Mouse (Mus musculus): ENCODE results near the gene Ces2f.
"Not testable (repeated sequence)": the region's sequence is repeated elsewhere in the genome, so short reads cannot be mapped to it uniquely, and the experiment has no call there.

Ces2f gene

DNA sequence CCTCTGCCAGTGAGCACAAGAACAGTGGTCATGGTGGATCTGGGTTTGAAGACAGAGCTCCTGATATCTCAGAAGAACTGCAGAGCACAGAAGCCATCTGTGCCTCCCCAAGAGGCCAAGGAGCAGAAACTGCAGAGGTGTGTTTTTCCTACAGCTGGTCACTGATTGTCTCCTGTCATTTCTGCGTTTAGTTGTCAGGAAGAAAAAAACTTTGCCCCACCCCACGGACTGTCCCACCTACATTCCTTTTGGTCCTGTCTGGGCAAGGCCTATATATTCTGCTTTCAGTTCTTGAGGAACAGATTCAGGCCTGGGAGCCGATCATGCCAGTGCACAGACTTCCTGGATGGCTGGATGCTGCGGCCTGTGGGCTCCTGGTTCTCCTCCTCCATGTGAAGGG lies at the start of gene Ces2f:
Gene Ces2f, plus strand, starts transcription at position 301 of the 400 bp plus-strand sequence.
- no peak for DNase-seq

DNA sequence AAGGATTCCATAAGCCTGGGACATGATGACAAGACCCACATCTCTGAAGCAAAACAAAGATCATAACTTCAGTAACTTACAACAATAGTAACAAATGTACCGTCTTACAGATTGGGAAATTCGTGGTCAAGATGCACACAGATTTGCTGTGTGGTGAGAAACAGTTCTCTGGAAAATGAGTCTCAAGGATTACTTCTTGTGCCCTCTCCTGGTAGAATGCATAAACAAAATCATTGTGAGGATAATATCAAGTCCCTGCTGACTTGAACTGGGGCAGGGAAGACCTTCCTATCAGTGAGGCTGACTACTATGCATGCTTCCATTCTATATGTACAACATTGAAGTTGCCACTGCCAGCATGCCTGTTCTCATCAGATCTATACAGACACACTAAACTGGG lies 45.4 kb upstream of the Ces2f start:
- DNase-seq = no peak

DNA sequence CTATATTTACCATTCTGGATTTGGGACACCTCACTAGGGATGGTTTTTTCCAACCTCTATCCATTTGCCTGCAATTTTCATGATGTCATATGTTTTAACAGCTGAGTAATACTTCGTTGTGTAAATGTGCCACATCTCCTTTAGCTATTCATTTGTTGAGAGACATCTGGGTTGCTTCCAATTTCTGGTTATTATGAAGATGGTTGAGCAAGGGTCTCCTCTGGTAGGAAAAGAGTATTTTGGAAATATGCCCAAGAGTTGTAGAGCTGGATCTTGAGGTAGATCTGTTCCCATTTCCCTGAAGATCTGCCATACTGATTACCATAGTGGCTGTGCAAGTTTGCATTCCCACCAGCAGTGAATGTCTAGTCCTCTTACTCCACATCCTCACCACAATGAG lies 40.0 kb upstream of the Ces2f start:
- no peak for DNase-seq

DNA sequence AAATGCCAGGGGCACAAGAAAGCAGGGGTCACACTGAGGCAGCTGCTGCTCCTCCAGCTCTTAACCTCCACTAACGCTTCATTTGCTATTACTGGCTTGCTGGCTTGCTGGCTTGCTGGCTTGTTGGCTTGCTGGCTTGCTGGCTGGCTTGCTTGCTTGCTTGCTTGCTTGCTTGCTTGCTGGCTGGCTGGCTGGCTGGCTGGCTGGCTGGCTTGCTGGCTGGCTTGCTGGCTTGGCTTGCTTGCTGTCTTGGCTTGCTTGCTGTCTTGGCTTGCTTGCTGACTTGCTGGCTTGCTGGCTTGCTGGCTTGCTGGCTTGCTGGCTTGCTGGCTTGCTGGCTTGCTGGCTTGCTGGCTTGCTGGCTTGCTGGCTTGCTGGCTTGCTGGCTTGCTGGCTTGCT lies 38.1 kb upstream of the Ces2f start:
- peak; percentile 47 to 60 for DNase-seq

DNA sequence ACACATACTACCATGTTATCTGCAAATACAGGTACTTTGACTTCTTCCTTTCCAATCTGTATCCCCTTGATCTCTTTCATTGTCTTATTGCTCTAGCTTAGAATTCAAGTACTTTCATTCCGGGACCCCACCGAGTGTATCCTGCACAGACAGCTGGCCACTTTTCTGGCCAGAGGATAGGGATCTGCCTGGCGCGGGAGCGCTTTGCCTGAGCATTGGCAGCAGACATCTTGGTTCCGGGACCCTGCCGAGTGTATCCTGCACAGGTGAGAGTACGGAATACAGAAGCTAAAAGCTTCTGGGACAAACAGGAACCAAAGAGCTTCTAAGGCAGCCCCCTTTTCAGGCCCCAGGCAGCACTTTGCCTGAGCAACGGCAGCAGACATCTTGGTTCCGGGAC lies 37.5 kb upstream of the Ces2f start:
- not testable (repeated sequence) for DNase-seq

DNA sequence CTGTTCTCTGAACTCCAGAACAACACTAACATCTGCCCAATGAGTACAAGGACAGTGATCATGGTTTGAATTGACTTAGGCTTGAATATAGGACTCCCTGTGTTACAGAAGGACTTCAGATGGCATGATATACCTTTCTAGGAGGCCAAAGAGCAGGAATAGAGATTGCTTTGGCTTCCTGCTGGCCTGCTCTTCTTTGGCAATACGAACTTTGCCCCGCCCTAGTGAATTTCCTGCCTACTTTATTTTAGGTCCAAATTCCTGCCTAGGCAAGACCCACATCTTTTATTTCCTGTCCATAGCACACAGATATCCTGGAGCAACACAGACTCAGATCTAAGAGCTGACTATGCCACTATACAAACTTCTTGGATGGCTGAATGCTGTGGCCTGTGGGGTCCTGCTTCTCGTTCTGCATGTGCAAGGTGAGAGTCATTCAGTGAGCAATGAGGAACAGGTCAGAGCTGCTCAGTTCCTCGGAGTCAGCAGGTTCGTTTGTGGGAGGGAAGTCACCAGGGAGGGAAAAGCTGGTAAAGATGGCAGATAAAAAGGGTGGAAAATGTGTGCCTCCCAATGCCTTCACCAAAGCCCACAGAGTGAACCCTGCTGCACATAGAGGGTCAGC lies 21.1 kb upstream of the Ces2f start, which contains the start of gene Ces2e:
Gene Ces2e, plus strand, starts transcription at position 289 of the 625 bp plus-strand sequence.
- peak; percentile 55 to 56 for DNase-seq

DNA sequence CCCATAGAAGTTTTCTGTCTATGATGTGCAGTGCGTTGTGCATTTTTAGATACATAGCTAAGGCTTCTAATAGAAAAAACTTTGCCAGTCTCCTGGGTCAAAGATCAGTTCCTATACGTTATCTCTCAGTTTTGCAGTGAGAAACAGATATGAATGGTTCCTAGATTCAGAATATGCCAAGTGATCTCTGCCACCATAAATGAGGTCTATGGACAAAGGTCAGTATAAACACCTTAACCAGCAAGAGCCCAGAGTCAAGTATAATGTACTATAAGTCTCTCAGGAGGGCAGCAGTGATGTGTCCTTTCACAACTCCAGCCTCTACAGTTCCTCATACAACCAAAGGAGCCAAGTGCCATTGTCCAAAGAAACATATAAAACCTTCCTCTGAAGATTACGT lies 19.9 kb upstream of the Ces2f start:
- DNase-seq = no peak

DNA sequence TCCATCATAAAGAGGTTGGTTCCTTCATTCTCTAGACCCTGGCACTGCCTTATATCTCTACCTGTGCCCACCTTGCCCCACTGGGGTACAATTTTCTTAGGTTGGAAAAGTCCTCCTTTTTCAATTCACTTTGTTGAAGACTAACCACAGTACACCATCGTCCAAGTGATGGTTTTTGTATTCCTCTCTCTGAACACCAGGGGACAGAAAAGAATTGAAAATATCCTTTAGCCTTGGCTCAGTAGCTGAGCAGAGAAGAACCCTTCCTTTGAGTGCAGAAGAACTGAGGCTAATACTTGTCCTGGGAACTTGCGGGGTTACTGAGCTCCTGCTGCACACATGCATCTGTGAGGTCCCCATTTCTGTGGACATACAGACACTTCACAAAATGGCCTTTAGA lies 2.5 kb upstream of the Ces2f start:
- DNase-seq = no peak

DNA sequence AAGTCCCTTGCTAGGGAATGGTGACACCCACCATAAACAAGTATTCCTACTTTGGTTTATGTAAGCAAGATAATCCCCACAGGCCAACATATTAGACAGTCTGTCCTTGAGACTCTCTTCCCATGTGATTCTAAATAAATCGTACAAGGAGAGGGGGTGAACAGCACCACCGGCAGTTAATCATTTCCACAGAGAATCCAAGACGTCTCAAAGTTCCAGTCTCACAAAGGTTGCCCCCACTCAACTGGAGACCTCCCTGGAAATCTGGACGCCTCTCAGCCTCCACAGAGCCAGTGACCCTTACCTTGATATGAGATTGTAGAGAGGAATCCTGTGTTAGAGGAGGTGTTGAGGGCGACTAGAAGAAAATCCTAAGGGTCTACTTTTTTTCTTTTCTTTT lies 1.9 kb downstream of the Ces2f start:
- DNase-seq = peak; percentile 19 to 68

DNA sequence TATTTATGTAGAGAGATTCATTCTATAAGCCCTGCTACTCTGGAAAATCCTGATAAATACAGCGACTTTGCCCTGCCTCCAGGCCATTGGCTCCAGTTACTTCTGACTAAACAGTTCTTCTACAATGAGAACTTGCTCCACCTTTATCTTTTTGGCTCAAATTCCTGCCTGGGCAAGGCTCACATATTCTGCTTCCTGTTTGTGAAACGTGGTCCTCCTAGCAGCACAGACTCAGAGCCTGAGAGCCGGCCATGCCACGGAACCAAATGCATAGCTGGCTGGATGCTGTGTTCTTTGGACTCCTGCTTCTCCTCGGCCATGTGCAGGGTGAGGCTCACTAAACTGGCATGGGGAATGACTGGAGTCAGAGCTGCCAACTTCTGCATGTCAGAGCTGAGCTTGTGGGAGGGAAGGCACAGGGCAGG lies 14.4 kb downstream of the Ces2f start, which contains the start of gene Ces2g:
Gene Ces2g, plus strand, starts transcription at position 182 of the 425 bp plus-strand sequence.
- peak; percentile 27 to 54 for DNase-seq

DNA sequence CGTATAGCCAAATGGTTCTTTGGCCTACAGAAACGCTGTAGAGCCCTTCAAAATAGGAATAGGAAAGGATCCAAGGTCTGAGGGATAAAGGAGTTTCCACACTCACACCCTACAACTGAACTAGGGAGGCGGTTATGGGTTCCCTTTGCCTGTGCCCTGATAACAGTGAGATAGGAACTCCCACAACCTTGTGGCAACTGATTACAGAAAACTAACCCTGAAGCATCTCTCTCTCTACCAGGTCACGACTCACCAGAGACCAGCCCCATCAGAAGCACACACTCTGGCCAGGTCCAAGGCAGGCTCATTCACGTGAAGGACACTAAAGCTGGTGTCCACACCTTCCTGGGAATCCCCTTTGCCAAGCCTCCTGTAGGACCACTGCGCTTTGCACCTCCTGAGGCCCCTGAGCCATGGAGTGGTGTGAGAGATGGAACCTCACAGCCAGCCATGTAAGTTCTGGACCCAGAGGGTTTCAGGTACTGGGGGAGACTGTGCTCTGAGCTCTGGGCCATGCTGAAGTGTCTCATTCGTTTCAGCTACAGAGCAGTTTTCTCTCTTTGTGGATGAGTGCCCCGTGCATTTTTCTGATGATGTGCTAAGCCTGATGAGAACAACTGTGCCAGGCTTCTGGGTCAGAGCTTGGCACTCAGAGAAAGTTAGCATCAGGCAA lies 15.2 kb downstream of the Ces2f start:
- no peak for DNase-seq

DNA sequence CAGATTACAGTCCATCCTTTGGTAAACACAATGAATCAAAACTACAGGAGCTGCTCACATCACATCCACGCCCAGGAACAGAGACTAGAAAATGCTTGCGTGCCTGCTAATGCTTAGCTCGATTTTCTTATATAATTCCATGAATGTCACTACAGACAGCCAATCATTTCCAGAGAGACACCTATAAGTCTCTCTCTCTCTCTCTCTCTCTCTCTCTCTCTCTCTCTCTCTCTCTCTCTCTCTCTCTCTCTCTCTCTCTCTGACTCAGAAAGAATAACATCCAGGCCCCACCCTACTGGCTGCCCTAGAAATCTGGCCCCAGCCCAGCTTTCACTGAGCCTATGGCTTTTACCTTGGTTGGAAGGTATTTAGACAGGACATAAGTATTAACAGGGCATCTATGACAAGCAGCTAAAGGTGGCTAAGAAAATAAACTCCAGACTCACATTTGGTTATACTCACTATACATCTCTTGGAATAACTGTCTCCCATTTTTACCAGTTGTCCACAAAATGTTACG lies 16.3 kb downstream of the Ces2f start:
- no peak for DNase-seq

DNA sequence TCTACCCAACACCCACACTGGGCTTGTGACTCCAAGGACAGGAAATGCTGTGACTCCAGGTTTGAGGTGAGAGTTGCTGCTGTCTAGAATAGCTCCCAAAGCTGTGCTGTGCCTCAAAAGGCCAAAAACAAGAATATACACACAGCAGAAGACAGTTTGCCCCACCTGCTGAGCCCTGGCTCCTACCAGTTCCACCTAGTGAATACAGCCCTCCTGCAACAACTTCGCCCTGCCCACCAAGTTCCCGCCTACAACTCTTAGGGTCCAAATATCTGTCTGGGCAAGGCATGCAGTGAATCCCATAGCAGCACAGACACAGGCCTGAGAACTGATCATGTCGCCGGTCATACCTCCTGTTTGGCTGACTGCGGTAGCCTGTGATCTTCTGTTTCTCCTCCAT lies 37.0 kb downstream of the Ces2f start:
- peak; percentile 13 to 67 for DNase-seq

DNA sequence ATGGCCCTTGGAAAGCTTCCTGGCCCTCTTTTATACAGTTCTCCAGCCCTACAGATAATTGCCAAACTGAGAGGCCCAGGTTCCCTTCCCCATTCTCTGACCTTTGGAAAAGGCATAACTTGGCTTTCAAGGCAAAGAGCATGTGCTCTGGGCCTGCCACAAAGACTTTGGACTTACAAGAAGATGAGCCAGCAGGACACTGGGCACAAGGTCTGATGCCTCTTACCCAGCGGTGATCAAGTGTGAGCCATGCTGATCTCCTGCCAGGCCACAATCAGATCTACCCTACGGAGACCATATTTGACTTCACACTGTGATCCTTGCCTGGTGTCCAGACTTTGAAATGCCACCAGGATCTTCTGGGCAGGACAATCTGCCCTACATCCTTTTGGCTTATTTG lies 37.8 kb downstream of the Ces2f start:
- DNase-seq = peak; percentile 76 to 93

DNA sequence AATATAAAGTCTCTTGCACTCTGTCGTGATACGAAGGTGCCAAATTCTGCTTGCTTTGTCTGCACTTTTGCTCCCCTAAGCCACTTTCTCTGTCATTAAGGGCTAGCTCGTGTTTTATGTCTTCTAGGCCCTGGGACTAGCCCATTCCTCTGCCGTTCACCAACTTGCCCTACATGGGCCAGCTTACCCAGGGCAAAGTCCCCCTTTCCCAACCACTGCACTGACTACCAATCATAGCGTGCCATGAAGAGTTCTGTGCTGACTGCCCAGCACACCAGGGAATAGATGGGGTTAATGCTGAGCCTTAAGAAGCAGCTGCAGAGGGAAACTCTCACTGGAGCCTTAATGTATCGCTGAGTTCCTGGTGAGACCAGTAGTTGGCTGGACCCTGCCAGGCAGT lies 51.0 kb downstream of the Ces2f start:
- DNase-seq = peak; percentile 49 to 79

DNA sequence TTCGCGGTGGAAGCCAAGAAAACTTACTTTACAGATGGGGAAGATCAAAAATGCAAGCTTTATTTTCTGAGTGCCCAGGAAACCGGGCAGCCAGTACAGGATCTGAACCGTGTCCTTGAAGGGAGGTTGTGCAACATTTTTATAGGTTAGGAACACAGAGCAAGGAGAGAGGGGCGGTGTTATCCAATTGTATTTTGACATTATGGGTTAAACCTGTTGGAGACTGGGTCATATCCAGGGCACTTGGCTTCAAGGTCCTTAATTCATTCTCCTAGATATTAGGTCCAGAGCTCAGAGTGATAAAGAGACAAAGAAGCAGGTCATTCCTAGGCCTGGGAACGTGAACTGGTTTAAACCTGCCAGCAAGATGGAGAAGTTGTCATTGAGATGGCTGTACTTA lies 52.0 kb downstream of the Ces2f start:
- no peak for DNase-seq

DNA sequence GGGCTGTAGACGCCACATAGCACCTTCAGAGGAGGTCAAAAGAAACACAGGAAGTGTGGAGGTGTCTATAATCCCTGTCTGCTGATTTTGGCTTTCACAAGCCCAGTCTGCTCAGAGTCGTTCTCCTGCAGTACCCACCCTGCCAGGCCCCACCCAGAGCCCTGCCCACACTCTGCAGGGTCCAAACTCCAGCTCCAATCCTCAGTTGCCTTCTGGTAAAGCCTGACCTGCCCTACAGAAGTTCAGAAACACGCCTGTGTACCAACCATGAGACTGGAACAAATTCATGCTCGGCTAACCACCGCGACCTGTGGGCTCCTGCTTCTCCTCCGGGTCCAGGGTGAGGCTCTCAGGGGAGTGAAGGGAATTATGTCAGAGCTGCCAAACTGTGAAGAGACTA lies 53.4 kb downstream of the Ces2f start, which contains the start of gene Ces2h:
Gene Ces2h, plus strand, starts transcription at position 268 of the 400 bp plus-strand sequence.
- DNase-seq = peak; percentile 78 to 94
